Comparison of ENCODE assay signal across 15 mouse cellular contexts in genomic region chr9:56124561-56124960, GRCm38 (mm10). TPM values are rescaled to one million over a fixed set of nuclear protein-coding genes. Genes with fewer than 3 reads are reported as not detected.
A peak's percentile ranks its signal among the peaks of the same experiment; 100 is the strongest.
DNase-seq lines count a peak whose midpoint lies in the region; ATAC-seq lines count a peak whose summit lies in the region.
"Had no signal": no experiment of that assay in that cellular context is flagged by ENCODE, and none has a peak within 500 bp of the region (broad histone marks: within the 10 kb centered on the region; RNA-seq: fewer than 3 reads in every experiment).

No protein-coding gene starts in this region.

- H3K4me3 ChIP-seq in kidney, embryonic 14.5 days (ENCODE audit: low read length), result no peak overlapping the region
- H3K4me3 ChIP-seq in lung, embryonic 16.5 days (ENCODE audit: low read length), result no peak overlapping the region
- H3K4me3 ChIP-seq in stomach, embryonic 15.5 days (replicated peaks), result no peak overlapping the region
- H3K4me3 ChIP-seq: midbrain, embryonic 12.5 days had no signal

- no peak overlapping the region for H3K4me2 ChIP-seq in kidney, embryonic 14.5 days (replicated peaks; ENCODE audit: low read depth, low read length)
- H3K4me2 ChIP-seq in lung, embryonic 16.5 days (ENCODE audit: low read depth, low read length), result peak overlapping the region; percentile 24
- H3K4me2 ChIP-seq in stomach, embryonic 15.5 days, result peak overlapping the region; percentile 20; the same call in 1 of the 2 replicates
- H3K4me2 ChIP-seq: liver, embryonic 11.5 days; midbrain, embryonic 12.5 days had no signal

- no peaks in the 10 kb centered on the region for H3K9me3 ChIP-seq in kidney, embryonic 14.5 days (ENCODE audit: control insufficient read depth, low read length)
- no peaks in the 10 kb centered on the region for H3K9me3 ChIP-seq in lung, embryonic 16.5 days (ENCODE audit: control insufficient read depth, low read length)
- no peaks in the 10 kb centered on the region for H3K9me3 ChIP-seq in stomach, embryonic 15.5 days
- H3K9me3 ChIP-seq: midbrain, embryonic 12.5 days had no signal

- 0 out of 2 replicates have a peak overlapping the region, but pooled peaks have one; percentile 18 for H3K9ac ChIP-seq in kidney, embryonic 14.5 days (ENCODE audit: low read depth, low read length)
- no peak overlapping the region for H3K9ac ChIP-seq in lung, embryonic 16.5 days (ENCODE audit: low read length)
- no peak overlapping the region for H3K9ac ChIP-seq in stomach, embryonic 15.5 days
- H3K9ac ChIP-seq: liver, postnatal 0 days; midbrain, embryonic 12.5 days had no signal

- ATAC-seq in kidney, embryonic 14.5 days (ENCODE audit: low FRiP score, low TSS enrichment), result no peak
- ATAC-seq in lung, embryonic 16.5 days (ENCODE audit: low read depth), result no peak
- ATAC-seq in stomach, embryonic 15.5 days (ENCODE audit: insufficient read depth, low FRiP score, low read depth), result no peak
- ATAC-seq: liver, postnatal 0 days had no signal

- H3K27ac ChIP-seq in kidney, embryonic 14.5 days (ENCODE audit: low read depth, low read length), result no peak overlapping the region
- H3K27ac ChIP-seq in lung, embryonic 16.5 days (ENCODE audit: low read length), result no peak overlapping the region
- no peak overlapping the region for H3K27ac ChIP-seq in stomach, embryonic 15.5 days
- H3K27ac ChIP-seq: kidney, postnatal 0 days; midbrain, embryonic 12.5 days had no signal

- no peaks in the 10 kb centered on the region for H3K27me3 ChIP-seq in kidney, embryonic 14.5 days (ENCODE audit: control insufficient read depth, insufficient read depth, low read length)
- H3K27me3 ChIP-seq in lung, embryonic 16.5 days (ENCODE audit: control insufficient read depth, insufficient read depth, low read depth, low read length), result no peaks in the 10 kb centered on the region
- H3K27me3 ChIP-seq in stomach, embryonic 15.5 days (replicated peaks), result no peaks in the 10 kb centered on the region
- H3K27me3 ChIP-seq: CH12.LX had no signal

- H3K36me3 ChIP-seq in kidney, embryonic 14.5 days (ENCODE audit: control insufficient read depth, insufficient read depth, low read length), result peaks cover 23% of the 10 kb centered on the region
- peaks cover 4% of the 10 kb centered on the region; the same call in 1 of the 2 replicates for H3K36me3 ChIP-seq in lung, embryonic 16.5 days (ENCODE audit: control insufficient read depth, insufficient read depth, low read length)
- H3K36me3 ChIP-seq in stomach, embryonic 15.5 days, result 0 out of 2 replicates have a peak, but pooled peaks cover 14% of the 10 kb centered on the region

- no peak for DNase-seq in kidney, postnatal 4 days
- DNase-seq in lung, postnatal 14 days, result no peak
- peak; percentile 77 for DNase-seq in ZHBTc4 (ENCODE audit: low read depth, low spot score)
- DNase-seq in left cerebral cortex, postnatal 4 days, result no peak
- DNase-seq: B cell, adult 2 months; cerebellum, adult 11 months; gastrocnemius, postnatal 36 days; liver, postnatal 0 days had no signal

- intact Hi-C loops in left cerebral cortex, postnatal 4 days (cut with DNase I), result no loop called here

- no peaks in the 10 kb centered on the region for H3K4me1 ChIP-seq in kidney, embryonic 14.5 days (ENCODE audit: control insufficient read depth, insufficient read depth, low read length)
- no peaks in the 10 kb centered on the region for H3K4me1 ChIP-seq in lung, embryonic 16.5 days (replicated peaks; ENCODE audit: control insufficient read depth, insufficient read depth, low read length)
- H3K4me1 ChIP-seq in stomach, embryonic 15.5 days, result peaks cover 2% of the 10 kb centered on the region; the same call in 1 of the 2 replicates

- 16% methylated on average over 11 of the region's 11 CpGs for WGBS in kidney, embryonic 14.5 days
- 17% methylated on average over 11 of the region's 11 CpGs for WGBS in lung, embryonic 16.5 days
- WGBS in stomach, embryonic 15.5 days, result 20% methylated on average over 11 of the region's 11 CpGs

RNA-seq across cellular contexts. Expression of gene Pstpip1, which starts 34.8 kb away (rescaled TPM):
- polyA plus RNA-seq in kidney, embryonic 14.5 days (2014; fragmentation: Nextera tagmentation; extraction: Ambion mirVana), result 0.28 and 0.53 TPM in 2 replicates
- 2.6 and 4.0 TPM in 2 replicates for polyA plus RNA-seq in lung, embryonic 16.5 days (2015; fragmentation: Nextera tagmentation; extraction: Ambion mirVana)
- polyA plus RNA-seq in stomach, embryonic 15.5 days (2015; fragmentation: Nextera tagmentation; extraction: Ambion mirVana), result 2.2 and 2.4 TPM in 2 replicates
- 1 to 10 TPM; 1.0 to 1.2 TPM for total RNA-seq in left cerebral cortex, postnatal 4 days (2021)

RNA-seq across cellular contexts. Expression of gene Tspan3, which starts 40.7 kb away (rescaled TPM):
- polyA plus RNA-seq in kidney, embryonic 14.5 days (2014; fragmentation: Nextera tagmentation; extraction: Ambion mirVana), result 418 and 533 TPM in 2 replicates
- polyA plus RNA-seq in lung, embryonic 16.5 days (2015; fragmentation: Nextera tagmentation; extraction: Ambion mirVana), result 406 and 422 TPM in 2 replicates
- polyA plus RNA-seq in stomach, embryonic 15.5 days (2015; fragmentation: Nextera tagmentation; extraction: Ambion mirVana), result 409 and 422 TPM in 2 replicates
- 100 to 1,000 TPM; 238 to 243 TPM for total RNA-seq in left cerebral cortex, postnatal 4 days (2021)
